Mouse (Mus musculus) lung, postnatal 0 days (tissue): ENCODE data around the gene Cd6. TPM values are rescaled to one million over a fixed set of nuclear protein-coding genes. Genes with fewer than 3 reads are reported as not detected.

ENCODE experiments used
- ATAC-seq: fragments of 200-750 bp; cut with Nextera tagmentation; 2 replicates; pipeline ENCODE4 v1.8.0; 2017; ENCODE audit warnings: moderate library complexity
- DNase-seq: peaks from one replicate; pipeline ENCODE4 v3.0.0-alpha.2; 2016; ENCODE audit warnings: low spot score
- H3K27ac ChIP-seq: fragments of 300-500 bp; sonication (generic); 2 replicates; pipeline ENCODE4 v1.5.1; 2014; ENCODE audit warnings: antibody characterized with exemption, mild to moderate bottlenecking, low read length, mixed read lengths
- H3K27me3 ChIP-seq: fragments of 300-500 bp; sonication (generic); replicated peaks from 2 replicates; pipeline ENCODE4 v1.6.1; 2014; ENCODE audit warnings: low read length, mixed read lengths; ENCODE audit not compliant: insufficient read depth
- H3K36me3 ChIP-seq: fragments of 300-500 bp; sonication (generic); 2 replicates; pipeline ENCODE4 v1.6.1; 2014; ENCODE audit warnings: low read length, mixed read lengths; ENCODE audit not compliant: insufficient read depth
- H3K4me1 ChIP-seq: fragments of 300-500 bp; sonication (generic); 2 replicates; pipeline ENCODE4 v1.6.1; 2014; ENCODE audit warnings: antibody characterized with exemption, low read depth, low read length, mixed read lengths; ENCODE audit not compliant: insufficient read depth
- H3K4me2 ChIP-seq: fragments of 300-500 bp; sonication (generic); replicated peaks from 2 replicates; pipeline ENCODE4 v1.6.1; 2014; ENCODE audit warnings: low read depth, mild to moderate bottlenecking, low read length, moderate library complexity, mixed read lengths
- H3K4me3 ChIP-seq: fragments of 300-500 bp; sonication (generic); 2 replicates; pipeline ENCODE4 v1.5.1; 2014; ENCODE audit warnings: low read depth, low read length
- H3K9ac ChIP-seq: fragments of 300-500 bp; sonication (generic); replicated peaks from 2 replicates; pipeline ENCODE4 v1.6.1; 2014; ENCODE audit warnings: low read depth, mild to moderate bottlenecking
- H3K9me3 ChIP-seq: fragments of 300-500 bp; sonication (generic); 2 replicates; pipeline ENCODE4 v1.6.1; 2016; ENCODE audit warnings: low read length, mixed read lengths
- CTCF ChIP-seq: IDR thresholded peaks from 2 replicates; pipeline ENCODE4 v1.5.1; 2016; ENCODE audit warnings: antibody characterized with exemption, mild to moderate bottlenecking
- EP300 ChIP-seq: IDR thresholded peaks from 2 replicates; pipeline ENCODE4 v1.6.1; 2016; ENCODE audit warnings: antibody characterized with exemption, mild to moderate bottlenecking, control low read depth
- WGBS: fragments of 180-500 bp; shearing (Covaris S2); extraction: QIAGEN DNeasy Blood & Tissue Kit; methylation state at CpG from one replicate; pipeline ENCODE4 v1.1.7; 2014; 5-methylcytosine and 5-hydroxymethylcytosine counted together
- polyA plus RNA-seq: library from polyadenylated mRNA; unstranded; fragments of >200 nt; fragmentation: Nextera tagmentation; extraction: Ambion mirVana; gene quantifications from 2 replicates; pipeline ENCODE4 v1.2.1, GENCODE M21; 2015

Cd6 gene
- polyA plus RNA-seq, 1 experiment from 2014 or later, result not detected

- 73% methylated on average over 6 of the region's 6 CpGs for WGBS
- Histone ChIP-seq H3K27me3 (no peaks in the 10 kb centered on the region), H3K4me1 (no peaks in the 10 kb centered on the region), H3K27ac (no peak overlapping the region), H3K9me3 (no peaks in the 10 kb centered on the region), H3K36me3 (no peaks in the 10 kb centered on the region), H3K9ac (no peak overlapping the region), H3K4me2 (no peak overlapping the region), H3K4me3 (no peak overlapping the region)
- no peak for ATAC-seq
- DNase-seq, result no peak
- no peak for TF ChIP-seq CTCF
These were observed 43.1 kb downstream of the Cd6 start for GRCm38 (mm10) chr19:10786753-10787152.

- no peaks in the 10 kb centered on the region for H3K9me3 ChIP-seq
- TF ChIP-seq CTCF (no peak), EP300 (no peak)
- WGBS, result 74% methylated on average over 10 of the region's 10 CpGs
- H3K27me3 ChIP-seq, result no peaks in the 10 kb centered on the region
- H3K9ac ChIP-seq, result no peak overlapping the region
- no peaks in the 10 kb centered on the region for H3K36me3 ChIP-seq
- no peak for DNase-seq
- H3K4me1 ChIP-seq, result no peaks in the 10 kb centered on the region
- H3K4me2 ChIP-seq, result no peak overlapping the region
- no peak overlapping the region for H3K27ac ChIP-seq
- no peak overlapping the region for H3K4me3 ChIP-seq
- ATAC-seq, result no peak
These were observed 44.9 kb downstream of the Cd6 start for GRCm38 (mm10) chr19:10784796-10785459.

- no peaks in the 10 kb centered on the region for H3K27me3 ChIP-seq
- H3K9me3 ChIP-seq, result no peaks in the 10 kb centered on the region
- H3K4me2 ChIP-seq, result no peak overlapping the region
- DNase-seq (no peak), ATAC-seq (no peak)
- no peak overlapping the region for H3K4me3 ChIP-seq
- H3K36me3 ChIP-seq, result no peaks in the 10 kb centered on the region
- 40% methylated on average over 3 of the region's 3 CpGs for WGBS
- H3K27ac ChIP-seq, result no peak overlapping the region
- TF ChIP-seq CTCF (no peak), EP300 (no peak)
- H3K4me1 ChIP-seq, result no peaks in the 10 kb centered on the region
- no peak overlapping the region for H3K9ac ChIP-seq
These were observed 45.8 kb downstream of the Cd6 start for GRCm38 (mm10) chr19:10784061-10784460.

GRCm38 (mm10) chr19:10783168-10783567 lies 46.7 kb downstream of the Cd6 start:
- no peak overlapping the region for H3K4me3 ChIP-seq
- H3K36me3 ChIP-seq, result no peaks in the 10 kb centered on the region
- H3K9me3 ChIP-seq, result no peaks in the 10 kb centered on the region
- no peak overlapping the region for H3K9ac ChIP-seq
- ATAC-seq (no peak), DNase-seq (no peak)
- no peaks in the 10 kb centered on the region for H3K27me3 ChIP-seq
- H3K4me1 ChIP-seq, result no peaks in the 10 kb centered on the region
- H3K4me2 ChIP-seq, result no peak overlapping the region
- 71% methylated on average over 4 of the region's 4 CpGs for WGBS
- no peak overlapping the region for H3K27ac ChIP-seq
- TF ChIP-seq CTCF (no peak), EP300 (no peak)

- Histone ChIP-seq H3K9me3 (no peaks in the 10 kb centered on the region), H3K9ac (no peak overlapping the region), H3K4me3 (no peak overlapping the region), H3K4me2 (no peak overlapping the region), H3K36me3 (no peaks in the 10 kb centered on the region), H3K27ac (no peak overlapping the region), H3K27me3 (no peaks in the 10 kb centered on the region), H3K4me1 (no peaks in the 10 kb centered on the region)
- DNase-seq, result no peak
- no peak for ATAC-seq
- 63% methylated on average over 4 of the region's 4 CpGs for WGBS
- TF ChIP-seq EP300 (no peak), CTCF (no peak)
These were observed 48.2 kb downstream of the Cd6 start for GRCm38 (mm10) chr19:10781641-10782040.

- WGBS, result 84% methylated on average over 4 of the region's 4 CpGs
- Histone ChIP-seq H3K36me3 (no peaks in the 10 kb centered on the region), H3K4me3 (no peak overlapping the region), H3K9ac (no peak overlapping the region), H3K9me3 (no peaks in the 10 kb centered on the region), H3K4me1 (no peaks in the 10 kb centered on the region), H3K27me3 (no peaks in the 10 kb centered on the region), H3K4me2 (no peak overlapping the region), H3K27ac (no peak overlapping the region)
- no peak for DNase-seq
- TF ChIP-seq EP300, result no peak
- no peak for TF ChIP-seq CTCF
- ATAC-seq, result no peak
These were observed 53.0 kb downstream of the Cd6 start for GRCm38 (mm10) chr19:10776906-10777305.

- Histone ChIP-seq H3K27ac (no peak overlapping the region), H3K9me3 (no peaks in the 10 kb centered on the region), H3K4me1 (no peaks in the 10 kb centered on the region), H3K4me2 (no peak overlapping the region), H3K9ac (no peak overlapping the region), H3K27me3 (no peaks in the 10 kb centered on the region), H3K36me3 (no peaks in the 10 kb centered on the region), H3K4me3 (no peak overlapping the region)
- no peak for TF ChIP-seq EP300
- no peak for TF ChIP-seq CTCF
- DNase-seq (no peak), ATAC-seq (no peak)
- 92% methylated on average over 6 of the region's 6 CpGs for WGBS
These were observed 55.7 kb downstream of the Cd6 start for GRCm38 (mm10) chr19:10774141-10774540.
